Mouse (Mus musculus) spleen, adult 2 months (tissue): ENCODE measurements around the gene Sbk2. TPM values are rescaled to one million over a fixed set of nuclear protein-coding genes. Genes with fewer than 3 reads are reported as not detected.

Experiments used
- DNase-seq, 2 experiments: peaks; one replicate each; pipeline versions ENCODE4 v3.0.0 to v3.0.0-alpha.2; 2012 to 2021; ENCODE audit warnings: low spot score in 2 of 2, low read depth in 1 of 2
- H3K27ac ChIP-seq: fragments of 200-500 bp; 2 replicates; pipeline ENCODE4 v1.5.1; 2012; ENCODE audit warnings: low read length, inconsistent platforms; ENCODE audit not compliant: insufficient read depth
- H3K27me3 ChIP-seq: fragments of 200-500 bp; 2 replicates; pipeline ENCODE4 v1.6.1; 2012; ENCODE audit warnings: mild to moderate bottlenecking, moderate library complexity, low read length, inconsistent platforms; ENCODE audit not compliant: control insufficient read depth, insufficient read depth
- H3K36me3 ChIP-seq: fragments of 200-500 bp; 2 replicates; pipeline ENCODE4 v1.6.1; 2012; ENCODE audit warnings: mild to moderate bottlenecking, low read length, inconsistent platforms; ENCODE audit not compliant: control insufficient read depth, insufficient read depth
- H3K4me1 ChIP-seq: fragments of 200-500 bp; 2 replicates; pipeline ENCODE4 v1.6.1; 2011; ENCODE audit warnings: inconsistent platforms; ENCODE audit not compliant: control insufficient read depth, insufficient read depth, insufficient read length
- H3K4me3 ChIP-seq: fragments of 200-500 bp; 2 replicates; pipeline ENCODE4 v1.5.1; 2011; ENCODE audit warnings: mild to moderate bottlenecking, inconsistent platforms; ENCODE audit not compliant: insufficient read depth, insufficient read length; ENCODE audit errors: extremely low read depth
- CTCF ChIP-seq: fragments of 200-500 bp; IDR thresholded peaks from 2 replicates; pipeline ENCODE4 v1.5.1; 2011; ENCODE audit warnings: mild to moderate bottlenecking, inconsistent platforms; ENCODE audit not compliant: insufficient read depth, insufficient read length, insufficient replicate concordance; ENCODE audit errors: extremely low read depth
- POLR2A ChIP-seq: fragments of 200-500 bp; IDR thresholded peaks from 2 replicates; pipeline ENCODE4 v1.6.1; 2011; ENCODE audit warnings: low read depth, low read length, inconsistent platforms
- WGBS: fragments of 180-500 bp; shearing (Covaris S2); methylation state at CpG from one replicate; pipeline ENCODE4 v1.1.7; 2018; 5-methylcytosine and 5-hydroxymethylcytosine counted together
- polyA plus RNA-seq: library from polyadenylated mRNA; depleted of rRNA; stranded (reverse); fragments of >200 nt; gene quantifications from 2 replicates; pipeline ENCODE4 v1.2.3, GENCODE M21; 2012

The Sbk2 gene
- polyA plus RNA-seq, 1 experiment, result 1.9 TPM

DNA sequence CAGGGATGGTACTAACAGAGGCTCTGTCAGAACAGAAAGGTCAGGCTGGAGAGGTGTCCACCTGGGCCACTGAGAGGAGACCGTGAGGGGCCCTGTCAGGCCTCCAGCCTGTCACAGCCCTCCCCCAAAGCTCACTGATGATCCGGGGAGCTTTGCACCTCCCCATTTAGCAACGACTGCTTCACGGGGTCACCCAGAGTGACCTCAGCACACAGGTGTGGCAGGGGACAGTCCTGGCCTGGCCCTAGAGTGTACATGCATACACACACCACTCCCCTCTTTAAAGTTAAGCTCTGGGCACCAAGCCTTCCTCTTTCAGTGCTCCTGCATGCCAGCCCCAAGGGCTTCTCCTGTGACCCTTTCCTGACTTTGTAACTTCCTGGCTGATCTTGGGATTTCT, 11.2 kb upstream of the Sbk2 start:
- Histone ChIP-seq H3K4me3 (no peak overlapping the region), H3K4me1 (no peaks in the 10 kb centered on the region), H3K36me3 (no peaks in the 10 kb centered on the region), H3K27me3 (no peaks in the 10 kb centered on the region), H3K27ac (no peak overlapping the region)
- DNase-seq, result no peak
- TF ChIP-seq CTCF (no peak), POLR2A (no peak)
- 74% methylated on average over 4 of the region's 4 CpGs for WGBS

DNA sequence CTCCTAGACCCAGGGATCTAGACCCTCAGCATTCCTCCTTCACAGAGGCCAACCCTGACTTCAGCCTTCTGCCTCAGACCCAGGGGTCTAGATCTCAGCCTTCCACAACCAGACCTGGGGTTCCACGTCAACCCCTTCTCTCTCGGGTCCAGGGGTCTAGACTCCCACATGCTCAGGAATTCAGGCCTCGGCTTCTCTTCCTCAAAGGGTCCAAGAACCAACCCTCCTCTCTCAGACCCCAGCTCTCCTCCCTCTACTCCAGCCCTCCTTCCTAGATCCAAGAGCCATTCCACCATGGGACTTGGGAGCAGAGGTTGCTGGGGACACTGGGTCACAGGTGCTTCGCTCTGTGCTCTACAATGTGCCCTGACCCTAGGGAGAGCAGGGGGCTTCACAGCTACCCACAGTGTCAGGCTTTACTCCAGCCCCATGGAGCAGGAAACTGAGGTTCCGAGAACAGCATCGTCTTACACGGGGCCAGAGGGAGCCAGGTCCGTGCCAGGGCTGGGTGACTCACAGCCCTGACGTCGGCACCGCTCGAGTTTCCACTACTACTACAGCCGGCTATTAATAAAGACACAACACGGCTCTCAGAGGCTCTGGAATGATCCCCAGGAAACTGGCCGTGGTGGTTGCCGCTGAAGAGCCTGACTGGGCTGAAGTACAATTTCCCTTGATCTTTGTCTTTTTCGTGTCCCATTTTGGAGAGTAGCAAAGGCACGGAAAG, 8.3 kb upstream of the Sbk2 start:
- Histone ChIP-seq H3K36me3 (no peaks in the 10 kb centered on the region), H3K27me3 (no peaks in the 10 kb centered on the region), H3K27ac (no peak overlapping the region), H3K4me1 (no peaks in the 10 kb centered on the region), H3K4me3 (no peak overlapping the region)
- no peak for DNase-seq
- WGBS, result 52% methylated on average over 18 of the region's 18 CpGs
- TF ChIP-seq CTCF, result no peak
- no peak for TF ChIP-seq POLR2A

DNA sequence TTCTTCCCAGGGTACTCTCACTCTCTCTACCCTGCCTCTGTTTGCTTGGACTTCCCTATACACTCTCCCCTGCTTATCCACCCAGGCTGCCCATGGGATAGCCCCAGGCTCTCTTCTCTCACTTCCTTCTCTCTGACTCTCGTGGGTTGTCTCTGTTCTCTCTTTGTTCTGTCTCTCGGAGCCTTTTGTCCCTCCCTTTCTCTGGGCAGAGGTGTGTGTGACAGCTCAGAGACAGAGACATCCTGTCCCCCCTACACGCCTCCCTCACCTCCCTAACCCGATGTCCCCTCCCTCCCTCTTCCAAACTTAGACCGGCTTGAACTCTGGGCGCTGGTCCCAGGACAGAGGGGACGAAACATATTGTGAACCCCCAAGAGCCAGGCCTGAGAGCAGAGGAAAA, 7.5 kb upstream of the Sbk2 start:
- no peaks in the 10 kb centered on the region for H3K27me3 ChIP-seq

DNA sequence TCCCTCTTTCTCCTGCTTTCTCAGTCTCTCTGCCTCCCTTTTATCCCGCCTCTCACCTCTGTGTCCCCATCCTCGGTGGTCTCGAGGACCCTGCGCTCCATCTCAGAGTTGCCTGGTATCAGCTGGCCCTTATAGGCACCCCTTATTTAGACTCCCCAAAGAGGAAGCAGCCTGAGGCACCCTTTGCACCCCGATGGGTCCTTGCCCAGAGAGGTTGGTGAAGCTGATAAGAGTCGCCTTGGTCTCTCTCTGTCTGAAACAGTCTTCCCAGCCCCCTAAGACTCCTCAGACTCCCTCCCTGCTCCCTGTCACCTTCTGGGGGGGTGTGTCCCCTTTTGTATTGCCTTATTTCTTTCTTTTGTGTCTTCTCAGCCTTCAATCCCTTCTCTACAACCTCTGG, 6.9 kb upstream of the Sbk2 start, which contains the start of gene Sbk3:
Gene Sbk3, minus strand, starts transcription at position 101 of the 400 bp plus-strand sequence.
- Histone ChIP-seq H3K27me3 (no peaks in the 10 kb centered on the region), H3K36me3 (no peaks in the 10 kb centered on the region), H3K27ac (no peak within 1 kb of the TSS), H3K4me1 (no peaks in the 10 kb centered on the region), H3K4me3 (no peak within 1 kb of the TSS)
- WGBS, result 44% methylated on average over 6 of the region's 6 CpGs
- TF ChIP-seq POLR2A, result no peak
- TF ChIP-seq CTCF, result no peak
- DNase-seq, result no peak

More for the DNA sequence above, 7.5 kb upstream of the Sbk2 start:
- no peaks in the 10 kb centered on the region for H3K36me3 ChIP-seq
- no peak overlapping the region for H3K27ac ChIP-seq
- no peak for DNase-seq
- no peak overlapping the region for H3K4me3 ChIP-seq
- WGBS, result 23% methylated on average over 7 of the region's 7 CpGs
- H3K4me1 ChIP-seq, result no peaks in the 10 kb centered on the region
- TF ChIP-seq POLR2A (no peak), CTCF (no peak)

DNA sequence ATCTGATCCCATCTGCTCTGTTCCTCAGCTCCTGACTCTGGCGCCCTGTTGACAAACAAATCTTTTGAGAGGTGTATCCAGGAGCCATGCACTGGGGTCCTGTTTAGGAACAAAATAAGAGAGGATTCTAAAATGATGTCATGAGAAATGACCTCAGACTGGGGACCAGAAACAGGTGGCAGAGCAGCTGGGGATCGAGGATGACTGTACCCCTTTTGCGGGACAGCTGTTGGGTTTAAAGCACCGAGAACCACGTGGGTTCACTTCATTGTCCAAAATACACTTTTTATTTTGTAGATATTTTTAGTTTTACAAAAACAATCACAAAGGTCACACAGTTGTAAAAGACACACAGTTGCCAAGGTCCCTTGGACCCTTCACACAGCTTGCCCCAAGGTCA, 782 bp upstream of the Sbk2 start:
- Histone ChIP-seq H3K4me1 (no peaks in the 10 kb centered on the region; the same call in 1 of the 2 replicates), H3K27me3 (no peaks in the 10 kb centered on the region), H3K4me3 (no peak overlapping the region), H3K36me3 (no peaks in the 10 kb centered on the region), H3K27ac (no peak overlapping the region)
- no peak for DNase-seq
- TF ChIP-seq CTCF (no peak), POLR2A (no peak)
- 73% methylated on average over 5 of the region's 5 CpGs for WGBS

DNA sequence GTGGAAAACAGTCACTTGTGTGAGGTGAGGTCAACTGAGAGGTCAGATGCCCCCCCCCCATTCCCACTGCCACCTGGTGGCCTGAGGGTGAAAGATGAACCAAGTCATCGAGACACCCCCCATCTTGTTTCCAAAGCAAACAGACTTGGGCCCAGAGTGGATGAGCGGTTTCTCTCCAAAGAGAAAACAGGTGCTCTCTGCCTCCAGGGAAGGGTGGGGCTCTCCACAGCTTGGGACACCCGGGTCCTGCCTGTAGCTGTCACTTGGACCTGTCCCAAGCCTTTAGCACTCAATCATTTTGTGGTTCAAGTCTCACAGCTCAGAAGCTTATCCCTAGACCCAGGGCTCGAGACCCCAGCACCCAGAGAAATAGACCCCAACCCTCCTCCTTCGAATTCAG, 679 bp downstream of the Sbk2 start:
- no peaks in the 10 kb centered on the region for H3K36me3 ChIP-seq
- no peak for TF ChIP-seq POLR2A
- TF ChIP-seq CTCF, result no peak
- WGBS, result 68% methylated on average over 5 of the region's 5 CpGs
- H3K27me3 ChIP-seq, result no peaks in the 10 kb centered on the region
- DNase-seq, result no peak
- no peak overlapping the region for H3K27ac ChIP-seq
- H3K4me1 ChIP-seq, result no peaks in the 10 kb centered on the region; the same call in 1 of the 2 replicates
- no peak overlapping the region for H3K4me3 ChIP-seq

DNA sequence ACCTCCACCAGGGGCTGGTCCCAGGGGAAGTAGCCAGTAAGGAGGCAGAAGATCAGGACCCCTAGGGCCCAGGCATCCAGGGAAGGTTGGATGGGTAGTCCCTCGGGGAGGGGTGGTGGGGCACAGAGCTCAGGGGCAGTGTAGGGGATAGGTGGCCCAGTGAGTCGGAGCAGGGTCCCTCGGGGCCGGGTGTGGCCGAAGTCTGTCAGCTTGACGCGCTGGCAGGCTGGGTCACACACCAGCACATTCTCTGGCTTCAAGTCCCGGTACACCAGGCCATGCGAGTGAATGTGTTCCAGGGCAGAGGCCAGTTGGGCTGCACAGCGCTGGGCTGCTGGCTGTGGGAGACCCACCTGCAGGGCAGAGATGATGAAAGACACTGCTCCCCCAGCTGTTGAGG, 6.8 kb downstream of the Sbk2 start:
- WGBS, result 80% methylated on average over 10 of the region's 10 CpGs
- H3K4me1 ChIP-seq, result no peaks in the 10 kb centered on the region
- H3K4me3 ChIP-seq, result no peak overlapping the region
- no peak for DNase-seq
- TF ChIP-seq CTCF (no peak), POLR2A (no peak)
- H3K27ac ChIP-seq, result no peak overlapping the region
- no peaks in the 10 kb centered on the region for H3K27me3 ChIP-seq
- no peaks in the 10 kb centered on the region for H3K36me3 ChIP-seq
